Mouse (Mus musculus) limb, embryonic 10.5 days (tissue): ENCODE results near the gene Hcn1. TPM values are rescaled to one million over a fixed set of nuclear protein-coding genes. Genes with fewer than 3 reads are reported as not detected.

ENCODE experiments used
- DNase-seq: peaks from one replicate; pipeline ENCODE4 v3.0.0-alpha.2; 2017; ENCODE audit warnings: low spot score
- H3K27ac ChIP-seq: fragments of 300-500 bp; sonication (generic); 2 replicates; pipeline ENCODE4 v1.5.1; 2016; ENCODE audit warnings: mild to moderate bottlenecking
- H3K27me3 ChIP-seq: fragments of 300-500 bp; sonication (generic); 2 replicates; pipeline ENCODE4 v1.6.1; 2016; ENCODE audit warnings: low read depth, mild to moderate bottlenecking; ENCODE audit not compliant: poor library complexity, severe bottlenecking
- H3K36me3 ChIP-seq: fragments of 300-500 bp; sonication (generic); 2 replicates; pipeline ENCODE4 v1.6.1; 2016; ENCODE audit warnings: mild to moderate bottlenecking, moderate library complexity
- H3K4me1 ChIP-seq: fragments of 300-500 bp; sonication (generic); 2 replicates; pipeline ENCODE4 v1.6.1; 2016
- H3K4me3 ChIP-seq: fragments of 300-500 bp; sonication (generic); 2 replicates; pipeline ENCODE4 v1.5.1; 2016; ENCODE audit warnings: mild to moderate bottlenecking, moderate library complexity
- H3K9me3 ChIP-seq: fragments of 300-500 bp; sonication (generic); replicated peaks from 2 replicates; pipeline ENCODE4 v1.6.1; 2016; ENCODE audit warnings: mild to moderate bottlenecking
- WGBS: fragments of 180-500 bp; shearing (Covaris S2); methylation state at CpG from one replicate; pipeline ENCODE4 v1.1.7; 2016; 5-methylcytosine and 5-hydroxymethylcytosine counted together
- polyA plus RNA-seq: library from polyadenylated mRNA; unstranded; fragments of >200 nt; fragmentation: Nextera tagmentation; extraction: Ambion mirVana; gene quantifications from 2 replicates; pipeline ENCODE4 v1.2.1, GENCODE M21; 2016

Gene Hcn1
- polyA plus RNA-seq: 0.04 and 0.09 TPM in 2 replicates

DNA sequence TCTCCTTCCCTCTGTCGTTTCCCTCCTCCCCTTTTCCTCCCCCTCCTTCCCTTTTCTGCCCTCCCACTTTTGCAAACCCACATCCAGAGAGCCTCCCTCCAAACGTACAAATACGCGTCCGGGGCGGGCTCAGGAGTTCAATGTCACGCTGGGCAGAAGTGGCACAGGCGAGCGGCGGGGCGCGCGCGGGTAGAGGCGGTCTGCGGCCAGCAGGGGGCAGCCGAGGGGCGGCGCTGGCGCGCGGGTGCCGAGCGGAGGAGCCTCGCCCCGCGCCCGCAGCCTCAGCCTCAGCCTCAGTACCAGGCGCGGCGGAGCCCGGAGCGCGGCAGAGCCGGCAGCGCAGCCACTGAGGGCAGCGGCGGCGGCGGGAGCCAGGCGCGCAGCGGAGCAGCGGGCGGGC, at the start of gene Hcn1:
Gene Hcn1 (plus strand): TSS at position 140 of the 400 bp plus-strand sequence.
- Histone ChIP-seq H3K4me3 (peak within 1 kb of the TSS; percentile 64), H3K4me1 (peaks cover 18% of the 10 kb centered on the region), H3K9me3 (no peaks in the 10 kb centered on the region), H3K27me3 (peaks cover 37% of the 10 kb centered on the region), H3K36me3 (no peaks in the 10 kb centered on the region), H3K27ac (0 out of 2 replicates have a peak within 1 kb of the TSS, but pooled peaks have one; percentile 31)
- peak; percentile 88 for DNase-seq
- WGBS: 2% methylated on average over 45 of the region's 45 CpGs

DNA sequence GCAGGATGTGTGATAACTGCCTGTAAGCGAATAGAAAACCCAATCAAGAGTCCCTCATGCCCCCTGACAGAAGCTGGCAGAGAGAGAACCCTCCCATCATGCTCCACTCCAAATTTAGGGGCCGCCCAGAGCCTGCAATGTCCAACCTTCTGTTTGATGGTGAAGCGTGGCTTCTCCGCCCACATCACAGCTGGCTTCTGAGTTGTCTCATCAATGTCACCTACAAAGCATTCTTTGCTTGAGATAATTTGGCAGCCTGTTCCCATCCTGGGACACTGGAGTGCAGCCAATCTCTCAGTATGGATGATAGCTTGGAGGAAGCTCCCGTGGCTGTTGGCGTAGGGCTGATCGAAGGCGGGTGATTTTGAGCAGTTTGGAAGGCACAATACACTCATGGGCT, 34.9 kb upstream of the Hcn1 start:
- Histone ChIP-seq H3K27me3 (no peaks in the 10 kb centered on the region), H3K9me3 (no peaks in the 10 kb centered on the region), H3K4me3 (no peak overlapping the region), H3K27ac (no peak overlapping the region), H3K4me1 (no peaks in the 10 kb centered on the region), H3K36me3 (no peaks in the 10 kb centered on the region)
- DNase-seq: no peak
- WGBS: 86% methylated on average over 8 of the region's 8 CpGs

DNA sequence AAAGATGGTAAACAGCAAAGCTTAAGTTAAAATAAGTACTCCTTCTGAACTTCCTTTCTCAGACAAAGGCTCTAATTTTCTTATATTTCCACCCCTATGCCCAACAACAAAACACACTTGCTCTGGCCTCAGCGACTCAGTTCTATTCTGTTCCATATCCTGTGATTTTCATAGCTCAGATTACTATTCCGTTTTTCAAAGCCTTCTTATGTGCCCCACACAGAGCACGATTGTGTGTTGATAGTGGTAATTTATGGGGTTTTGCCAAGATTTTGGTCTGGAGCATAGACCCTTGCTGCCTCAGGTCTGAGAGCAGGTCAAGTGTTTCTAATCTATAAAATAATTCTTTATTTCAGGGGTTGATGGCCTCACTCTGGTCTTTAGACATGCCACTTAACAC, 30.4 kb upstream of the Hcn1 start:
- 61% methylated on average over 3 of the region's 3 CpGs for WGBS
- DNase-seq: no peak
- H3K4me3 ChIP-seq: no peak overlapping the region
- no peaks in the 10 kb centered on the region for H3K9me3 ChIP-seq
- no peaks in the 10 kb centered on the region for H3K36me3 ChIP-seq
- H3K4me1 ChIP-seq: no peaks in the 10 kb centered on the region
- no peak overlapping the region for H3K27ac ChIP-seq
- no peaks in the 10 kb centered on the region for H3K27me3 ChIP-seq

DNA sequence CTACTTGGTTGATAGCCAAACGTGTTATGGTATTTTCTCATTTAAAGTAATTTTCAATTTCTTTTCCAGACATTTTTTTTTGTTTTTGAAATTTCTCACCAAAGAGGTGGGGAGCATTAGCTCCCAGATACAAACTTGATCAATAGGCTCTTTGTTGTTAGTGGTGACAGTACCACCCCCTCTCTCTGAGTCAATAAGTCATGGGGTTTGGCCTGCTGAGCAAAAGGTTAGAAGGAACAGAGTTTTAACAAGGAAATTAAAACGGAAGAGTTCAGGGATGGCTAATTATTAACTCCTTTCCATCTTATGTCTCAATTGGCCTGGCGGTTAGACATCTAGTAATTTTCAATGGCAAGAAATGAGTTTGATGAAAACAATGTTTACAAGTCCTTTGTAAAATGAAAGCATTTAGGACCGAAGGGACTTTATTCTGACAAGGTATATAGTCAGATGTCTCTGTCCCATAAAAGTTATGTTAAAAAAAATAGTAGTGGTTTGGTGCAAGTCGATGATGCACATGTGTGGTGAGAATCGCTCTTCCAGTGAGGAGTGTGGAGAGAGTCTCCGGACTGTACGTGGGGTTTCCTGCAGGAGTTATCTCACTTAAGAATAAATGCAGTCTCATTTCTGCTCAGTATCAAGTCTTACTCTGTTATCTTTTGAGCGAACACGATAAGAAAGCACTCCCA, 7.5 kb upstream of the Hcn1 start:
- WGBS: 76% methylated on average over 10 of the region's 10 CpGs
- H3K27ac ChIP-seq: no peak overlapping the region
- H3K27me3 ChIP-seq: no peaks in the 10 kb centered on the region
- H3K9me3 ChIP-seq: no peaks in the 10 kb centered on the region
- no peak for DNase-seq
- H3K4me3 ChIP-seq: no peak overlapping the region
- H3K4me1 ChIP-seq: peaks cover 6% of the 10 kb centered on the region; the same call in 1 of the 2 replicates
- H3K36me3 ChIP-seq: no peaks in the 10 kb centered on the region

DNA sequence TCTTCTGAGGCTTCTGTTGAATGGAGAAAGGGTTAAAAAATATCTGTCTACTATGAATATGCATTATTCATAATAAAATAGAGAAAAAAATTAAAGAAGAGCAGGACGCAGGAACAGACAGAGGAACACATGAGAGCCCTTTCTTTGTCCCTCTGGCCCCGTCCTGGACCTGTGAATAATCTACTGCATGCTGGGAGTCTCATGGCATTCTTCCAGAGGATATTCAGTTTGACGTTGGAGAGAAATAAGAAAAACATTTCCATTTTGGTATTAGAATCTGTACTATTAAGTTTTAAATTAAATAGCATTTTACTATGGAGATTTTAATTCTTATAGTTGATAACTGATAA, 7.0 kb upstream of the Hcn1 start:
- no peak for DNase-seq
- WGBS: 89% methylated on average over 3 of the region's 3 CpGs
- H3K27me3 ChIP-seq: no peaks in the 10 kb centered on the region
- no peak overlapping the region for H3K27ac ChIP-seq
- H3K9me3 ChIP-seq: no peaks in the 10 kb centered on the region
- H3K4me3 ChIP-seq: no peak overlapping the region
- H3K36me3 ChIP-seq: no peaks in the 10 kb centered on the region
- peaks cover 6% of the 10 kb centered on the region; the same call in 1 of the 2 replicates for H3K4me1 ChIP-seq

DNA sequence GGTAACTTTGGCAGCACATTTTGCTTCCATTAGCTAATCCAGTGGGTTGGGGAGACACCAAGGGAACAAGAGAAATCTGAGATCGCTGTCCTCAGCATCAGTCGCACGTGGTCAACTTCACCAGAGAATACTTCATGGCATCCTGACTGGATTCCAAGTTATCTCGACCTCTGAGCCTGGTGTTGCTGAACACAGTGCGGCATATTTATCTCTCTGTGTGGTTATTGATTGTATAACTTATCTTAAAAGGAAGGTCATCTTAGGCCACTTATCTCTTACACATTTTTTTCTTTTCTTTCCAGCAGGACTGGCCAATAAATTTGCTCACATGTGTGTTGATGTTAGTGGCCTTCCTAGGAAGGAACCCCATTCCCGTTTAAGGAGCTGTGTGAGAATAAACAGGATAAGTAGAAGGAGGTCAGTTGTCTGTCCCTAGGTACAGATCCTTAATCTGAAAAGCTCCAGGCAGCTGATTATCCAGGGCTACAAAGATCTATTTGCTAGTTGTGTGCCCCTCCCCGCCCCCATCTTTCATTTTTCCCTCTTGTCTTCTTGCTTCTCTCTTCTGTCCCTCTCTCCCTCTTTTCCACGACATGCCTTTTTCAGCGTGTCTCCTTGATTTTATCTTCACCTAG, 672 bp upstream of the Hcn1 start:
- H3K27me3 ChIP-seq: peaks cover 37% of the 10 kb centered on the region
- no peaks in the 10 kb centered on the region for H3K9me3 ChIP-seq
- no peak for DNase-seq
- H3K4me1 ChIP-seq: peaks cover 18% of the 10 kb centered on the region
- 56% methylated on average over 9 of the region's 9 CpGs for WGBS
- no peak overlapping the region for H3K4me3 ChIP-seq
- H3K27ac ChIP-seq: no peak overlapping the region
- H3K36me3 ChIP-seq: no peaks in the 10 kb centered on the region

DNA sequence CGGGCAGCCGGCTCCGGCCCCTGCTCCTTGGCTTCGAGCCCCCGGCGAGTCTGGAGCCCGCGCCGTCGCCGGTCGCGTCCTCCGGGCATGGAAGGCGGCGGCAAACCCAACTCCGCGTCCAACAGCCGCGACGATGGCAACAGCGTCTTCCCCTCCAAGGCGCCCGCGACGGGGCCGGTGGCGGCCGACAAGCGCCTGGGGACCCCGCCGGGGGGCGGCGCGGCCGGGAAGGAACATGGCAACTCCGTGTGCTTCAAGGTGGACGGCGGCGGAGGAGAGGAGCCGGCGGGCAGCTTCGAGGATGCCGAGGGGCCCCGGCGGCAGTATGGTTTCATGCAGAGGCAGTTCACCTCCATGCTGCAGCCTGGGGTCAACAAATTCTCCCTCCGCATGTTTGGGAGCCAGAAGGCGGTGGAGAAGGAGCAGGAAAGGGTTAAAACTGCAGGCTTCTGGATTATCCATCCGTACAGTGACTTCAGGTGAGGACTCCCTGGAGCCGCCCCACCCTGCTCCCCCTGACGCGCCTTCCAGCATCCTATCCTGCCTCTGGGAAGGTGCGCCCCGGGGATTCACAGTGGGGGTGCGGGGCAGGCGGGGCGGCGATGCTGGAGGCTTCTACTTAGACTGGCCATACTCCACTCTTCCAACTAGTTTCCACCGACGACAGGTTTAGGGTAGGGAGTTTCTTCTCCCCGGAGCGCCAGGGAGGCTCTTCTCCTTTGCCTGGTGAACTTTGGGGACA, 668 bp downstream of the Hcn1 start:
- no peaks in the 10 kb centered on the region for H3K36me3 ChIP-seq
- 0 out of 2 replicates have a peak overlapping the region, but pooled peaks have one; percentile 31 for H3K27ac ChIP-seq
- peak overlapping the region; percentile 64 for H3K4me3 ChIP-seq
- H3K27me3 ChIP-seq: peaks cover 37% of the 10 kb centered on the region
- peak; percentile 55 for DNase-seq
- peaks cover 18% of the 10 kb centered on the region for H3K4me1 ChIP-seq
- WGBS: under 1% methylated on average over 62 of the region's 62 CpGs
- no peaks in the 10 kb centered on the region for H3K9me3 ChIP-seq

DNA sequence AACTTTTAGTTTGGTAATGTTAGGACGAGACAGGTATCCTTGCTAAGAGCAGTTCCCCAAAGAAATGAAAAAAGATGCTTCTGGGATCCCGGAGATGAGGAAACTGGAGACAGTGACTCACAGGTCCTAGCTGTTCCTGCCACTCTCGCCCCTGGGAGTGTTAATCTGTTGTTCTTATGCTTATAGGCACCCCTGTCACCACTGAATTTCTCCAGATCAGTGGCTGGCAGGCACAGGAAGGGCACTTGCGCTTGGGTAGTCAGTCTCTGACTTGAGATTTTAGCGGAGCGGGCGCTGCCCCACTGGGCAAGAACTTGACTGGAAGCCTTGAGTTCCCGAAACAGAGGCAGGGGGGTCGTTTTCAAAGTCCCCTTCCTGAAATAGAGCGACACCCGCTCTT, 1.3 kb downstream of the Hcn1 start:
- Histone ChIP-seq H3K27me3 (peaks cover 37% of the 10 kb centered on the region), H3K9me3 (no peaks in the 10 kb centered on the region), H3K27ac (no peak overlapping the region), H3K4me1 (peaks cover 18% of the 10 kb centered on the region), H3K4me3 (peak overlapping the region; percentile 64), H3K36me3 (no peaks in the 10 kb centered on the region)
- DNase-seq: no peak
- WGBS: 15% methylated on average over 11 of the region's 11 CpGs

DNA sequence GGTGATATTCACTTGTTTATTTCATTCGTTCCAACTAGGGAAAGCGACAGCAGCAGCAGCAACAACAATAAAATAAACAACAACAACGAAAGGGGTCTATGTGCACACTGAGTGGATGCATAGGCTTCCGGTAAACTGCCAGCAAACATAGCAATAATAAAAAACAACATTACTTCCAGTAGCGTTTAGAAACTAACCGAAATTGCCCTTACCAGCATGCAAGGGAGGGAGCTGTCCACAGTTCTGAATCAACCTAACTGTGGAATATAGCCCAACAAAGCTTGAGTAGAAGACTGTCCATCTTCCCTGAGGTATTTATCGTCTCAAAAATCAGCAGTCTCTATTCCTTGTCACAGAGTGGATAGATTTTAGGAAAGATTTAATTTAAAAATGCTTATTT, 2.0 kb downstream of the Hcn1 start:
- H3K27me3 ChIP-seq: peaks cover 37% of the 10 kb centered on the region
- no peak overlapping the region for H3K4me3 ChIP-seq
- H3K4me1 ChIP-seq: peaks cover 18% of the 10 kb centered on the region
- no peaks in the 10 kb centered on the region for H3K9me3 ChIP-seq
- DNase-seq: peak; percentile 56
- H3K27ac ChIP-seq: no peak overlapping the region
- 33% methylated on average over 7 of the region's 7 CpGs for WGBS
- H3K36me3 ChIP-seq: no peaks in the 10 kb centered on the region

DNA sequence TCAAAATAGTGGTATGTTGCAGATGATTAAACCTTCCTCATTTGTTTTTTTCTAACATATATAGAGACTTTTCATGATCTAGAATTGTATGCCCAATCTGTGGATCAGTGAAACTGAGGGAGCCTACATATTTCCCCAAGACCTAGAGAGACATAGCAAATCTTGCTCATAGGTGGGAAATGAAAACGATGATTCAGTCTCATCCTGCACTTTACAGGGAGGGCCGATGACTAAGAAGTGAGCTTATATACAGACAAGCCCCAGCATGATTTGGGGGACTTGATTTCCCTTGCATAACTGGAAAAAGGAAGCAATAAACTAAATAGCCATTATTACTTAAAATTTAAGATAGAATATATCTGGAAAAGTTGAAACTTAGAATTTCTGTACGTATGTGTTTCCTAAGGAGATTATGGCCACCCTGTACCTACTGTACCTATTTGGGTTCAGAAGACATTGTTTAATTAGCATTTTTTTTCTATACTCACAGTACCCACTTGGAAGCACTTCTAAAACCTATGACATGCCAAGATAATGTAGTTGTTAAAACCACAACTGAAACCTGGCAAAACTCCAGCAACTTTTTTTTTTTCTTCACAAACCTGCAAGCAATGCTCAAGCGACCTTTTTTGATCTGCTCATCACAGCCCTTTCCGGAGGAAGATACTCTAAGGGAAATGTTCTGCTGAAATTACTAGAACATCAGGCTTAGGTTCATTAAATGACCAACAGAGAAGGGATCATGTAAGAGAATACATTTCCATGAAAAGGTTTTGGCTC, 3.0 kb downstream of the Hcn1 start:
- Histone ChIP-seq H3K4me3 (no peak overlapping the region), H3K9me3 (no peaks in the 10 kb centered on the region), H3K27ac (no peak overlapping the region), H3K4me1 (peaks cover 18% of the 10 kb centered on the region), H3K27me3 (peaks cover 37% of the 10 kb centered on the region), H3K36me3 (no peaks in the 10 kb centered on the region)
- DNase-seq: no peak
- WGBS: 91% methylated on average over 5 of the region's 5 CpGs

DNA sequence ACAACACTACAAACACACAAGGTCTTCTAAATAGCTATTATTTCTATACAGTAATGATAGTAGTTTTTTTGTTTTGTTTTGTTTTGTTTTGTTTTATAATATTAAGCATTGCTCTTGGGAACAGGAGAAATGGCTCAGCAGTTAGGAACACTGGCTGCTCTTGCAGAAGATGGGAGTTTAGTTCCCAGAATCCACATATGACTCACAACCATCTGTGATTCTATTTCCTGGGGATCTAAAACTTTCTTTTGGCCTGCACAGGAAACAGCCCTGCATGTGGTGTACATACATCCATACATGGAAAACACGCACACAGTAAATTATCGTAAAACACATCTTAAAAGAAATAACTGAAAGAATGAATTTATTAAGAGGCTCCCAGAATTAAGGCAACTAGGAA, 9.8 kb downstream of the Hcn1 start:
- Histone ChIP-seq H3K27ac (no peak overlapping the region), H3K9me3 (no peaks in the 10 kb centered on the region), H3K27me3 (no peaks in the 10 kb centered on the region), H3K4me3 (no peak overlapping the region), H3K36me3 (no peaks in the 10 kb centered on the region), H3K4me1 (no peaks in the 10 kb centered on the region)
- WGBS: 95% methylated on average over 2 of the region's 2 CpGs
- no peak for DNase-seq

DNA sequence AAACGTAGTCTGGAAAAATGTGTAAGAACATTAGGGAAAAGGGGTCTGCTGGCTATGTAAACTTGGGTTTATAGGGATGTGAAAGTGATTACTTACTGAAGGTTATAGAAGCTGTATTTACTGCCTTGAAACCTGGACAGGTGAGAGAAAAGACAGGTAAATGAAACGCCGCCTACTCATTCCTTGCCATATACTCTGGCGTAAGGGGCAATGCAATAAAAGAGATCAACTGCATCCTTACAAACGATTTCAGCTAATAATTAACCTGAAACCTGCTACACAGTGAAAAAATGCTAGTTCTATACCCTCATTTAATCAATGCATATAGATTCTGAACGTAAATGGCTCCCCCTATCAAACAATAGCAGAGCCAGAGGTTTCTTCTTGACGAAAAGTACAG, 17.4 kb downstream of the Hcn1 start:
- Histone ChIP-seq H3K4me3 (no peak overlapping the region), H3K9me3 (no peaks in the 10 kb centered on the region), H3K27me3 (no peaks in the 10 kb centered on the region), H3K4me1 (no peaks in the 10 kb centered on the region), H3K27ac (no peak overlapping the region), H3K36me3 (no peaks in the 10 kb centered on the region)
- 88% methylated on average over 7 of the region's 7 CpGs for WGBS
- no peak for DNase-seq
